Mouse (Mus musculus) bone marrow macrophage, adult 2 months (primary cell): ENCODE measurements around the gene Aqp2. TPM values are rescaled to one million over a fixed set of nuclear protein-coding genes. Genes with fewer than 3 reads are reported as not detected.

ENCODE experiments used
- H3K27ac ChIP-seq: 2 replicates; pipeline ENCODE4 v1.5.1; 2012; ENCODE audit warnings: low read depth, low read length; ENCODE audit not compliant: insufficient read depth
- H3K4me1 ChIP-seq: 2 replicates; pipeline ENCODE4 v1.6.1; 2012; ENCODE audit warnings: low read length; ENCODE audit not compliant: control insufficient read depth, insufficient read depth
- H3K4me3 ChIP-seq: 2 replicates; pipeline ENCODE4 v1.5.1; 2012; ENCODE audit warnings: mild to moderate bottlenecking, low read length, moderate library complexity; ENCODE audit not compliant: insufficient read depth
- CTCF ChIP-seq: IDR thresholded peaks from 2 replicates; pipeline ENCODE4 v1.5.1; 2012; ENCODE audit warnings: low read depth, mild to moderate bottlenecking, low read length, moderate library complexity
- POLR2A ChIP-seq: IDR thresholded peaks from 2 replicates; pipeline ENCODE4 v1.6.1; 2012; ENCODE audit warnings: mild to moderate bottlenecking, low read depth, low read length, borderline replicate concordance
- polyA plus RNA-seq: library from polyadenylated mRNA; stranded (reverse); fragments of >200 nt; gene quantifications from 2 replicates; pipeline ENCODE4 v1.2.4, GENCODE M21; 2012; ENCODE audit not compliant: missing spikeins, insufficient read depth, insufficient read length

Gene Aqp2
- not detected in 2 replicates for polyA plus RNA-seq

DNA sequence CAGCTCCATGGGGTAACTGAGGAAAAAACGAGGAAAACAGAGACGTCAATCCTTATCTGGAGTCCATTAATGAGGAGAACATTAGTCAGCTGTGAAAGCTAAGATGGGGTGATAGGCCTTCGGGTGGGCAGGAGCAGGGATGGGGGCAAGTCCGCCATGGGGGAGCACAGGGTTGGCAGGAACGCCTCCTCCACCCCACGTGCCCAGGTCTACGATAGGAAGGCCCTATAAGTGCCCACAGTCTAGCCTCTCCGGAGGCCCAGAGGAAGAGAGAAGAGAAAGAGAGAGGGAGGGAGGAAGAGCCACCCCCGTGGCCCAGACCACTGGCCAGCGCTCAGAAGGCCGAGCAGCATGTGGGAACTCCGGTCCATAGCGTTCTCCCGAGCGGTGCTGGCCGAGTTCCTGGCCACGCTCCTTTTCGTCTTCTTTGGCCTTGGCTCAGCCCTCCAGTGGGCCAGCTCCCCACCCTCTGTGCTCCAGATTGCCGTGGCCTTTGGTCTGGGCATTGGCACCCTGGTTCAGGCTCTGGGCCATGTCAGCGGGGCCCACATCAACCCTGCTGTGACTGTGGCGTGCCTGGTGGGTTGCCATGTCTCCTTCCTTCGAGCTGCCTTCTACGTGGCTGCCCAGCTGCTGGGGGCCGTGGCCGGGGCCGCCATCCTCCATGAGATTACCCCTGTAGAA lies at the start of gene Aqp2:
Aqp2 (plus strand) TSS at position 254 of the 684 bp plus-strand sequence.
- no peak for TF ChIP-seq POLR2A
- TF ChIP-seq CTCF, result no peak
- Histone ChIP-seq H3K4me1 (no peaks in the 10 kb centered on the region), H3K4me3 (no peak within 1 kb of the TSS), H3K27ac (no peak within 1 kb of the TSS)

DNA sequence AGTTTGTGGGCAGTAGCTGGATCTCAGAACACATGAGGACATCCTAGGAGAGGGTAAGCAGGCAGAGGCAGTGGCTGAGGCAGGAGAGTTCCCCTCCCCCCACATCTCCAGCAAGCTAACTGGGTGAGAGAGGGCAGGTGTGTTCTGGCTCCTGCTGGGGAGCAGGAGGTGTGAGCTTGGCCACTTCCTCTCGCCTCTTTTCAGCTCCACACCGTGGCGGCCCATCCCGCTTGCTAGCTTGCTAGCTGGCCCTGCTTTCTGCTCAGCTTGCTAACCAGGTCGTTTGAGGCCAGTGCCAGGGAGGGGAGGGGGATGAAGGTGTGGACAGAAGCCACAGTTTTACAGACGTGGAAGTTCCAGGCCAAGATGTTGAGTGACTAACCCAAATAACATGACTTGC lies 47.7 kb upstream of the Aqp2 start:
- no peak overlapping the region for H3K4me3 ChIP-seq
- H3K27ac ChIP-seq, result no peak overlapping the region
- TF ChIP-seq CTCF (no peak), POLR2A (no peak)
- no peaks in the 10 kb centered on the region for H3K4me1 ChIP-seq

DNA sequence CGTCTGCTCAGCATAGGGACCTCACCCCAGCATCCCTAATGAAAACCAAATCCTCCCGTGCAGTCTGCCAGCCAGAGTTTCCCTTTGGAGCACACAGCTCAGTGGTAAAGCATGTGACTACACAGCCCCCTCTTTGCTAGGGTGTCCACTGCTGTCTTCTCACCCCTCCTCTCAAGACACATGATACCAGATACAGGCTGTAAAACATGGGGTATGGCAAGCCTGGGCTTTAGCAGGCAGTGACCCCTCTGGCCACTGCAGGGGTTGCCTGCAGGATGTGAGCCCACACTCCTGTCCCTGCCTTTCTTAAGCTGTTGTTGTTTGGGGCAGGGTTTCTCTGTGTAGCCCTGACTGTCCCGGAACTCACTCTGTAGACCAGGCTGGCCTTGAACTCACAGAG lies 46.8 kb upstream of the Aqp2 start:
- TF ChIP-seq CTCF, result no peak
- no peak for TF ChIP-seq POLR2A
- Histone ChIP-seq H3K4me3 (no peak overlapping the region), H3K27ac (no peak overlapping the region), H3K4me1 (no peaks in the 10 kb centered on the region)

DNA sequence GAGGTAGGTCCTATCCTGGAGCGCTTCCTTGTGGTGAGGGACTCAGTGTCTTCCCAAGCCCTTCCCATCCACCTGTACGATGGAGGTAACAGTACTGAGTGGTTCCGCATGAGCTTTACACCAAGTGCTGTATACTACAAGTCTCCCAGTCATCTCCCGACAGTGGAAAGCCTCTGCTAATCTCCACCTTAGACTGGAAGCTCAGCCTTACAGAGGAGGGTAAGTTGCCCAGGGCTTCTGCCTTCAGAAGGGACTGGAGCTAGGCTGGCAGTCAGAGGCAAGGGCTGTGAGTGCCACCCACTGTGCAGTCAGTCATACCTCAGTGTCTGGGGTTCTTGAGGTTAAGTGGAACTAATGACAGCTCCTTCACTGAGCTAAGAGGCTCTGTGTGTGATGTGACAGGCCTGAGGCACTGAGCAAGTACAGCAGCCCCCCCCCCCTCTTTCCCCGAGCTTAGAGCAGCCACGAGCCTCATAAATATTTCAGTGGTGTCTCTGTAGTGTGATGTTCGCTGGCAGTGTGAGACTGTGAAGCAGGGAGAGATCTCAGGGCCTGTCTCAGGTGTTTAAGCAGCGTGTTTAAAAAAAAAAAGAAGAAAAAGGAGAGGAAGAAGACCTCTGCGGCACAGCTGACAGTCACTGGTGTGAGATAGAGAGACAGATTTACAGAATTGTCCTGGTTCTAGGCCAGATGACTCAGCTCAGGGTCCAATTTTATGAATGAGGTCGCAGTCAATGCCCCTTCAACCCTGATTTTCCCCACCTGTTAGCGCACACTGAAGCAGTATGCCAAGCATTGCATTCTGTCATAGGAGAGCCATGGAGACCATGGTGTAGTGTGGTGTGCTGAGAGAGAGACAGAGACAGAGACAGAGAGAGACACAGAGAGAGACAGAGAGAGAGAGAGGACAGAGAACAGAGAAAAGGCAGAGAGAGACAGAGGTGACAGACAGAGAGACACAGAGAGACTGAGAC lies 41.7 kb upstream of the Aqp2 start:
- TF ChIP-seq POLR2A (no peak), CTCF (no peak)
- Histone ChIP-seq H3K4me1 (peaks cover 10% of the 10 kb centered on the region), H3K27ac (no peak overlapping the region), H3K4me3 (no peak overlapping the region)

DNA sequence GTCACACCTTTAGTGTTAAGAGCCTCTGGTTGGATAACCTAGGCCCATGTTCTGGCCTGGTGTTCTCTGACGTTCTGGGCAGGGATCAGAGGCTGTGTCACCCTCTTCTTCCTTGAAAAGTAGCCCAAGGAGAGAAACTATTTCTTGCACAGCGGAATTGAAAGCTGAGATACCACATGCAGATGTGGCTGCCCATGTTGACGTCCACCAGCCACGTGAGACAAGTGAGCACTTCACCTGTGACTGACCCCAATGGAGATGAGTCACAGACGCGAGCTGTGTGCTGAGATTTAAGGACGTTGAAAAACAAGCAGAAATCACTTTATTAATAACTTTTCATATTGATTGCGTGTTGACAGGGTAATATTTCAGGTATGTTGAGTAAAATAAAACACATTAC lies 39.0 kb upstream of the Aqp2 start:
- TF ChIP-seq POLR2A (no peak), CTCF (no peak)
- H3K4me1 ChIP-seq, result peaks cover 11% of the 10 kb centered on the region
- H3K27ac ChIP-seq, result no peak overlapping the region
- H3K4me3 ChIP-seq, result no peak overlapping the region

DNA sequence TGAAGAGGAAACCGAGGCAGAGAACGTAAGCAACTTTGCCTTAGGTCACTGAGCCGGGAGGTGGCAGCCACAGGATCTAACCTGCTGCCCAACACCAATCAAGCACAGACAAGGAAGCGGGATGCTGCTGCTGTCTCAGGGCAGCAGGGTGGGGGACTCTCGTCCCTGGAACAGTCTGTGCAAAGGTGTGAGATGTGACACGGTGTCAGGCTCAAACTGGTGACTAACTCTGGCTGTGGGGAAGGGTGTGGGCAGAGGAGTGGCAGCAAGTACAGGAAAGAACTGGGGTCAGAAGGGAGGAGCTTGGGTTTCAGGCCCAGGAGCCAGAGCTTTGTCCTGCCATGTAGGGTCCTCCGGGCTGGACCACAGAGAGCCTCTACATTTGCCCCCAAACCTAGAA lies 34.8 kb upstream of the Aqp2 start:
- Histone ChIP-seq H3K27ac (no peak overlapping the region), H3K4me1 (peaks cover 11% of the 10 kb centered on the region), H3K4me3 (no peak overlapping the region)
- TF ChIP-seq CTCF, result no peak
- TF ChIP-seq POLR2A, result no peak

DNA sequence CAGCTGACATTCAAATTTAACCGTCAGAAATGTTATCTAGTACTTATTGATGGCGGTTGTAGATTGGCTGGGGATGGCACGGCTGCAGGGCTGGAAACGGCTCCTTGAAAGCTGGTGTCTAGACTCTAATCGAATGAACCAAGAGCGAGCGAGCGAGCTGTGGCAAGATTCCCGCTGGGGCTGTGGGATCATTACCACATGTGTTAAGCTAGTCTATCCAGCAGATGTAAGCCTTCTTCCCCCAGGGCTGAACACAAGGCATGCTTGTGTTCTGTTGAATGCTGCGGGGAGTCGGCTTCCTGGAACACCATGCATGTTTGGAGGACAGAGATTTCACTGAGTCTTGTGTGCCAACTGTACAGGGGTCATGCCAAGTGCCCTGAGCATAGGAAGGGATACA lies 32.3 kb upstream of the Aqp2 start:
- peaks cover 5% of the 10 kb centered on the region for H3K4me1 ChIP-seq
- no peak for TF ChIP-seq POLR2A
- TF ChIP-seq CTCF, result no peak
- no peak overlapping the region for H3K4me3 ChIP-seq
- no peak overlapping the region for H3K27ac ChIP-seq

DNA sequence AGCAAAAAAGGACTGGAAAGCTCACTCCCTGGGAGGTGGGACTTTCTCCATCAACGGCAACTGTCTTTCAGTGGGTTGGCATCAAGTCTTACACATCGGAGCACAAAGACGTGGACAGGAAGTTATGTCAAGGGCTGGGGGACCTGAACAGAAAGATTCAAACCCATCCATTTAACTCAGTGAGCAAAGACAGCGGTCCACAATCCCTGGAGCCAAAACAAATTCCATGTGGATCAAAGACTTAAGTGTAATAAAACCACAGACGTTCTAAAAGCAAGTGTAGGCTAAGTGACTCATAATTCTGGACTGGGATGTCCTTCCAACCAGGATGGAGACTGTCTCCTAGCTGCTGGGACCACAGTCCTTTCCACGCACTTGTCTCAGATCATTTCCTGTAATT lies 31.1 kb upstream of the Aqp2 start:
- no peak overlapping the region for H3K27ac ChIP-seq
- TF ChIP-seq POLR2A (no peak), CTCF (no peak)
- no peaks in the 10 kb centered on the region for H3K4me1 ChIP-seq
- no peak overlapping the region for H3K4me3 ChIP-seq

DNA sequence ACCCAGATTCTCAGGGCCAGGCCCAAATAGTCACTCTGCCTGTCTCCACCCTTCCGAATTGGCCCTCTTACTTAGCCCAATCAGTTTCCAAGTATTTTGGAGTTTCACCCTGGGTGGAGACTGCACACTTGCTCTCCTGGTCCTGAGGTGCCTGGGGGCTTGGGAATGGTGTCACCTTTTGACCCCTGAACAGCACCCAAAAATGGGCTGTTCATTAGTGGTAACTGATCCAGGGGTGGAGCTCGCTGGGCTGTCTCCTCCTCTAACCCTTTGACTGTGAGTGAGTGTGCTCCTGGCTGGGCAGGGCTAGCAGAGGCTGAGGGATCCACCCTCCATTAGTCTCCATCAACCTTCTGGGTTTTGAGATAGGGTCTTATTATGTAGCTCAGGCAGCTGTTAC lies 29.0 kb upstream of the Aqp2 start:
- Histone ChIP-seq H3K4me1 (no peaks in the 10 kb centered on the region), H3K27ac (no peak overlapping the region), H3K4me3 (no peak overlapping the region)
- TF ChIP-seq CTCF, result no peak
- no peak for TF ChIP-seq POLR2A

DNA sequence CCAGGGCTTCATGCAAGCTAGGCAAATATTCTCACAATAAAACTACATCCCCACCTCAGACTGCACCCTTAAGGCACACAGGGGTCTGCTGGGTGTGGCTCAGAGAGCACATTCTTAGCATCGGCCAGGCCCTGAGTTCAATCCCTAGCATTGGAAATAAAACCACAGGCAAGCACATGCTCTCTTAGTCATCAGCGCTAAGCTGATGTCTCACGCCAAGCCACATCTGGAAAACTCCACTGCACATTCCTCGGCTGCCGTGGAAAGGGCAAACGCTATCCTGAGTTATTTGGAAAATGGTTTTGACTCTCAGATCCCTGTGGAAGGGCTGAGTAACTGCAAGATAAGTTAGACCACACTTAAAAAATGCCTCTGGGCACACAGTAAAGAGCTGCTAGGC lies 25.1 kb upstream of the Aqp2 start:
- H3K4me1 ChIP-seq, result no peaks in the 10 kb centered on the region
- H3K27ac ChIP-seq, result no peak overlapping the region
- TF ChIP-seq CTCF (no peak), POLR2A (no peak)
- no peak overlapping the region for H3K4me3 ChIP-seq
